Mouse (Mus musculus) lung, postnatal 14 days (tissue): Measurements from ENCODE around the gene Pip4p1.
A peak's percentile ranks its signal among the peaks of the same experiment; 100 is the strongest.
"Not testable (repeated sequence)": the region's sequence is repeated elsewhere in the genome, so short reads cannot be mapped to it uniquely, and the experiment has no call there.

Experiments
- DNase-seq: peaks from one replicate; pipeline ENCODE4 v3.0.0; 2021

Pip4p1 gene

DNA sequence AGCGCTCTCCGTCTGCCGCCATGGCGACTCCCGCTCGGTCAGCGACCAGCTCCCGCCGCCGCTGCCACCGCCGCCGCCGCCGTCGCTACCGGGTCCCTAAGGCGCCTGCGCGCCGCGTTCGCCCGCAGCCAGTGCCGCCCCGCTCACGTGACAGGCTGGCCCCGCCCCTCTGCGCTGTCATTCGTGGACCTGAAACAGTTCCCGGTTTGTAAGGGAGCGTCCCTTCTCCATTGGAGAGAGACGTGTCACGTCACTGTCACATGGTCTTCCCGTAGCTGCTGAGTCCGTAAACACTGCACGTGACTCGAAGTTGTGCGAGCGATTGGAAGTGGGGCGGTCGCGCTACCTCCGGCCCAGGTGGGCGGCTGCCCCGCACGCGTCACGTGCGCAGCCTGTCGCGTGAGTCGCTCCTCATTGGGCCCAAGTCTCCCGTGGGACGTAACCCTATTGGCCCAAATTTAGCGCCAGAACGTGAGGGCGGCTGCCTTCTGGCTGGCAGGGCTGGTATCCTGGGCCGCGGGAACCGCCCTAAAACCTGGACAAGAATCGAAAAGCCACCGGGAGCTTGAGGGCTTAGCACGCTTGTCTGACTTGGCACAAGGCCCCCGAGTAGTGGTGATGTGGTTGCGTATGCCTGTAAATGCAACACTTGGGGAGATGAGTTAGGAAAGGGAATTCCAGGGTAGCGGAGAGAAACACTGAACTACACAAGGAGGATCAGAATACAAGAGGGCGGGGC lies at the start of gene Pip4p1, which contains the start of gene Pnp:
Gene Pip4p1 (minus strand): TSS at position 103 of the 739 bp plus-strand sequence.
Gene Pnp (plus strand): TSS at position 329 of the 739 bp plus-strand sequence.
- peak; percentile 99 for DNase-seq

DNA sequence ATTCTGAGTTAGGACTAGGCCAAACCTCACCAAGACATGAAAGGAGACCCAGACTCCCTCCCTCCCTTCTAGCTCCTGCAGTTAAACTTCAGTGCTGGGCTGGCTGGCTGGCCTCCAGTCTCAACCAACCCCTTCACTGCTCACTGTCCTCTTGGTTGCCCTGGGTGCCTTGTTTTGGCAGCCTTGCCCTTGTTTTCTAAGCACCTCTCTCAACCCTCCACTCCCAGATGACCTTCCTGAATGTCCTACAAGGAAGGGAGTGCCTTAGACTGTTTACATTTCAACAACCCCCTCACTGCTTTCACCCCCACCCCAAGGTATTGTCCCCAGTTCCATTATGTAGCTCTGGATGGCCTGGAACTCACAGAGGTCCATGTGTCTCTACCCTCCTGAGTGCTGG lies 49.0 kb upstream of the Pip4p1 start:
- no peak for DNase-seq

DNA sequence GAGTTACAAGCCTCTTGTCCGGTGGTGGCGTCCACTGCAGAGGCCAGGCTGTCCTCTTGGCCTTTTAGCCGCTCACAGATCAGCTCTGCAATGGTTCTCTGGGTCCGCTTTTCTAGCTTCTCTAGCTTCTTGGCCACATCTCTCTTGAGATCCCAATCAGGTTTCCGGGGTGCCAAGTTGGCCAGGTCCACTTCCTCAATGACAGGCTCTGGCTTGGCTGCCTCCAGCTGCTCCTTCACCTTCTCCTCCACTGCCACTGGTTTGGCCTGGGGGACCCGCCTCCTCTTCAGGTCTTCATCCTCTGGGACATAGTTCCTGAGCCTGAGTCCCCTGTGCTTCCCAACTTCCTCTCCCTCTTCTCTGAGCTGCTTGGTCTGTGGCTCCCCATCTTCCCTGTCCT lies 47.8 kb upstream of the Pip4p1 start:
- DNase-seq: not testable (repeated sequence)

DNA sequence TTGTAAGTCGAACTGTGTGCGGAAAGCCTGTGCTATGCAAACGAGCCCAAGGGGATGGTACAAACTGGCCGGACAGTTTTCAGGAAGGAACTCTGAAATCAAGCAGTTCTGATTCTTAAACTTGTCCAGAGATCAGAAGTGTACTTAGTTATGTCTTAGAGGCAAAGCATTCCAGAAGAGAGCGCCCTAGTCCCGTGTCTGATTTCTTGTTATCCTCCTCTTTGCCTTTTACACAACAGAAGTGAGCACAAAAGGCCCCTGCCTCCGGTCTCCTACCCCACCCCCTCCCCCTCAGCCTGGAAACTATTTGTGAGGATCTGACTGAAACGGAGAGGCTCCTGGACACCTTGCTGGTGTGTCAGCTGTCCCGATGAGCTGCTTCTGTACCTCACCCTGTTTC lies 46.0 kb upstream of the Pip4p1 start:
- no peak for DNase-seq

DNA sequence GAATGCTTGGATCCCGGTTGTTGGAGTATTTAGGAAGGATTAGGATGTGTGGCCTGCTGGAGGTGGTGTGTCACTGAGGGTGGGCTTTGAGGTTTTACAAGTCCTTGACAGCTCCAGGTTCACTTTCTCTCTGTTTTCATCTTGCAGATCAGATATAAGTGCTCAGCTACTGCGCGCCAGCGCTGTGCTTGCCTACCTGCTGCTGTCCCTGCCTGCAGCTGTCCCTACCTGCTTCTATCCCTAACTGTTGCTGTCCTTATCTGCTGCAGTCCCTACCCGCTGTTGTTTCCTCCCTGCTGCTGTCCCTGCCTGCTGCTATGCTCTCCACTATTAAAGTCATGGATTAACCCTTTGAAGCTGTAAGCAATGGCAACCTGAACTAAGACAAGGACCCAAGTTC lies 44.3 kb upstream of the Pip4p1 start:
- DNase-seq: no peak

DNA sequence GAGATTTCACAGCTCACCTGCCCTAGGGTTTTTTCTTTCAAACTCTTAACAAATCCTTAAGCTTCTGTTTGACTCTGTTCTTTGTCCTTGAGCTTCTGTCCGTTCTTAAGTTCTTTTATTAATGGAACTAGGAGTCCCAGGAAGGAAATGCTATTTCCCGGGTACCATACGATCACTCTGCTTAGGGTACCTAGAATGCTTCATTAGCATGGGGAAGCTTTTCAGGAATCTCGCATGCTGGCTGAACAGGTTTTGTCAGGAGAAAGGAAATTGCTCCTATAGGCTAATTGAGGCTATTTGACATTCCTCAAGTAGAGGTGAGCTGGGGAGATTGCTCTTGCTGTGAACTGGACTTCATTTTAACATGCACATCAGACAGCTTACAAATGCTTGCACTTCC lies 43.0 kb upstream of the Pip4p1 start:
- no peak for DNase-seq

DNA sequence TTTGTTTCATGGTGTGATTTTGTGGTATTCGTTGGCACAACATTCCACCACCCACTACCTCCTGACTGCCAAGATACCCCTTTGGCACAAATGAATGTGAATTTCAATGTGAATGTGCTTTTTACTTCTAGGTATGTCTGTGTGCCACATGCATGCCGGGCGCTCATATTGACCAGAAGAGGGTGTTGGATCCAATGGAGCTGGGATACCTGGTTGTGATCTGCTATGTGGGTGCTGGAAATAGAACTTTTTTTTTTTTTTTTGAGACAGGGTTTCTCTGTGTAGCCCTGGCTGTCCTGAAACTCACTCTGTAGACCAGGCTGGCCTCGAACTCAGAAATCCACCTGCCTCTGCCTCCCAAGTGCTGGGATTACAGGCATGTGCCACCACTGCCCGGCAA lies 42.4 kb upstream of the Pip4p1 start:
- not testable (repeated sequence) for DNase-seq

DNA sequence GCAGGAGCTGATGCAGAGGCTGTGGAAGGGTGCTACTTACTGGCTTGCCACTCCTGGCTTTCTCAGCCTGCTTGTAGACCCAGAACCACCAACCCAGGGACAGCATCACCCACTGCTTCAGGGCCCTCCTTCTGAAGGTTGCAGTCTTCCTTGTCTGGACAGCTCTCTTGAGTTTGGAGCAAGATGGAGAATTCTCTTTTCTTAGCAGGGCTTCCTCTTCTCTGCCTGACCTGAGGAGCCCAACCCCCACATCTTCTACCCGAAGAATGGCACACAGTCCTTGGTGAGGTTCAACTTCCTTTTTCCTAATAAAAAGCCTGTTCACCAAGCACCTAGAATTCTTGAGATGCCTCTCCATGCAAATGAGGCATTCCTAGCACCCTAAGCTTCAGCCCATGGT lies 40.2 kb upstream of the Pip4p1 start:
- no peak for DNase-seq

DNA sequence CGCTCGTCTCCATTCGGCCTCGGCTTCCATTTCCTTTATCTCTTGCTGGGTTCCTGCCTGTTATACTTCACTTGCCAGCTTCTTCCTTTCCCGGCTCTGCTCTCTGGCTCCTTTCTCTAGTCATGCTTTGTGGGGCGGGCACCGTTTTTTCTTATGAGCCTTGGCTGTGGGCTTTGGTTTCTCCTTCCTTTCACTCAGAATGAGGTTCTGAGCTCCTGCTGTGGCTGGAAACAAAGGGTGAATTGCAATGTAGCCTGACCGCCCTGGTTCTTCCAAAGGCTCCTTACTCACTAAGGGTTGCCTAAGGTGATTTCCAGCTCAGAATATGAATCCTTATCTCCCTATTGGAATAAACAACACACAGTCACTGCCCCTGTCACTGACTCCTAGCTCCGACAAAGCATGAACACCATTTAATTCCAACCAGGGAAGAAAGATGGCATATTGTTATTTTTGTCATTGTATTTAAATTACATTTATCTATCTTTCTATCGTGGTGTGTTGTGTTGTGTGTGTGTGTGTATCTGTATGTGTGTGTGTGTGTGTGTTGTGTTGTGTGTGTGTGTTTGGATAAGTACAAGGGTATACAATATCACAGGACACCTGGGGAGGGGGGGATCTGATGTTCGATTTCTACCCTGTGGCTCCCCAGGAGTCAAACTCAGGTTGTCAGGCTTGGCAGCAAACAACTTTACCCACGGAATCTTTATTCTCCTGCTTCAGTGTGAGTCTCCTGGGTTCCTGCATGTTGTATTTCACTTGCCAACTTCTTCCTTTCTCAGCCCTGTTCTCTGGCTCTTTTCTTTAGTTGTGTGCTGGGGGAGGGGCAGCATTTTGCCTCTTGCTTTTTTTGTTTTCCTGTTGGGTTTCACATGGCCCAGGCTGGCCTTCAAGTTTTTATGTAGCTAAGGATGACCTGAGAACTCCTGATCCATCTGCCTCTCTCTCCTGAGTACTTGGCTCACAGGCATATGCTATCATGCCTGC lies 39.2 kb upstream of the Pip4p1 start:
- no peak for DNase-seq

DNA sequence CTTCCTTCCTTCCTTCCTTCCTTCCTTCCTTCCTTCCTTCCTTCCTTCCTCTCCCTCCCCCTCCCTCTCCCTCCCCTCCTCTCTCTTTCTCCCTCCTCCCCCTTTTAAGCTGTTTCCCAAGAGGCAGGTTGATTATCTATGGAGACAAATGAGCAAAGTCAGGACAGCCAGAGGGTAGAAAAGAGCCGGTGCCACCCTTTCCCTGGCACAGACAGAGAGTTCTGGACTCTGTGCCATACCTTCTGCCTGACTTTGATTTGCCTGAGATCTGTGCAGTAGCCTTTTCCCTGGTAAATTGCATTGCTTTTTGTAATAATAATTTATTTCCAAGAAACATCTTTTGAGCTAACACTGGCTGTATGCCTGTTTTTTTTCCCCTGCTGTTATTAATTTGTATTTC lies 38.4 kb upstream of the Pip4p1 start:
- DNase-seq: no peak

DNA sequence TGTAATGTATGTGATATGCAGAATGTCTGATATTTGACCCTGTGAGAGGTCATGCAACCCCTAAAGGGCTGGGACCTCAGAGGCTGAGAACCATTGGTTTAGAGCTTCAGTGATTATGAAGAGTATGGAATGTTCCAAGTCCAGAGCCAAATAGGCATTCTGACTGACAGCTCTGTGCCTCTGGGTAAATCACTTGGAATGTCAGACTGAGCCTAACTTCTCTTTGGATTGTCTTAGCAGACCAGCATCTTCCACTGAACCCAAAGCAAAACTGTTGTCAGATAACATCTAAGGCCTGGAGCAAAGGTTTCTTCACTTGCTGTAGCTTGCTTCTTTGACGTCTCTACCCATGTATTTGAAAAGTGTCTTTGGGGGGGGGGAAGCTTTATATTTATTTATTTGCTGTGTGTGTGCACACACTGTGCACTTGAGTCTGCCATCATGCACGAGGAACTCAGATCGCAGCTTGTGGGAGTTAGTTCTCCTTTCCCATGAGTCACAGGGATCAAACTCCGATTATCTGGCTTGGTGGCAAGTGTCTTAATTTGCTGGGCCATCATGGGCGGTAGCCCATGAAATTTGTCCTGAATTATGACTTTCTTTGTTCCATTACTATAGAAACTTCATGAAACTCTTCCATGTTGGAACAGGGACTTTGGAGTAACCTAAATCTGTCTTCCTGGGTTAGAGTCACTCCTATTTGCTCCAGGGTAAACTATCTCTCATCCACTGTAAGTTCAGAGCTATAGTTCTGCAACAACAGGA lies 37.7 kb upstream of the Pip4p1 start:
- DNase-seq: no peak

DNA sequence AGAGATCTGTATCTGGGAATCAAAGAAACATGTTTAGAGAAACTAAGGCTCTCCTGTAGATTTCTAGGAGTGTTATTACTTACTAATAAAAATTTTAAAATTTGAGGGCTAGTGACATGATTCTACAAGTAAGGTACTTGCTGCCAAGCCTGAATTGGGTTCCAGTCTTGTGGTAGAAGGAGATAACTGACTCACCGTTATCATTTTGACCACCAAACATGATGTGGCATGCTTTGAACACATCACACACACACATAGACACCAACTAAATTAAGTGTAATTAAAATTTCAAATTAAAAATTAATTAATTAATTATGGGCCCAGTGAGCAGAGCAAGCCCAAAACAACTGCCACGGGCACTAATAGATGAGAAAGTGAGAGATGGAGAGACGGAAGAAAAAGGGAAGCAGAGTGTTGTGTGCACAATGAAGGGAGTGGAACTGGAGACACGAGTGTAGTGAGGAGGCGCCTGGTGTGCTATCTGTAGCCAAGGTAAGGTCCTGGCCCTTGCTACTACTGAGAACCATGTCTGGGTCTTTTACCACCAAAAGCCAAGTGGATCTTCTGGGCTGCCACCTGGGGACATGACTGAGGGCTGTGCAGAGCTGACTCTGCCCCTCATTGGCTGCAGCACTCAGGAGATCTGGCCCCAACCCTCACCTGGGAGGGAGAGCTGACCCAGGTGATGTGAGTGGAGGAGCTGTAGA lies 27.8 kb upstream of the Pip4p1 start:
- not testable (repeated sequence) for DNase-seq

DNA sequence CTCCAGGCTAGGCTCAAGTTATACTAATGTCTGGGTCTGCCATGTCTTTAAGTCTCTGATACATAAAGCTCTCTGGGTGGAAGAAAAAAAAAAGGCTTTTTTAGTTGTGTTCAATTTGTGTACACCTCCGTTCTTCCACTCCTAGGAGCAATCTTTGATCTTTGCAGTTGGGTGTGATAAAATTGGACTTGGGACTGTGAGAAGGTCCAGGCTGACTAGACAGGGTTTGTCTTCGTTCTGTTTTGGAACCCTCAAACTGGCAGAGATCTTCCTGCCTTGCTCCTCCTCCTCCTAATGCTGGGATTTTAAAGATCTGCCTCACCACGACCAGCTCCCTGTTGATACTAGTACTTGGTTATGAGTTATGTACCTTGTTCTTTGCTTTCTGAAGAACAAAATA lies 26.5 kb upstream of the Pip4p1 start:
- DNase-seq: not testable (repeated sequence)

DNA sequence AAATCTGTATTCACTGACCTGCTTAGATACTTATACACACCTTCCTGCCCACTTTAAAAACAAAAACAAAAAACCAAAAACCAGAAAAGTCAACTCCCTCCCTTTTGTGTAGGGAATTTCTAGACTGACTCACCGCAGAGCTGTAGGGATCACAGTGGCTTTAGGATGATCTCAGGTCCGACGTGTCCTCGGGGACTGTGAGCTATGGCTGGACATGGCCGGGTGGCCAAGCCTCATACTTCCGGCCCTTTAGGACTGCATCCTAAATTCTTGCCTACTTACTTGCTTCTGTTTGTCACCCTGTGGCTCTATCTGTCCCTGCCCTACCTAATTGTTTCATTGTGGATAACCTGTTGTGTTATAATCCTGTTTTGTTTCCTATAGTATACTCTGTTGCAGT lies 26.1 kb upstream of the Pip4p1 start:
- not testable (repeated sequence) for DNase-seq

DNA sequence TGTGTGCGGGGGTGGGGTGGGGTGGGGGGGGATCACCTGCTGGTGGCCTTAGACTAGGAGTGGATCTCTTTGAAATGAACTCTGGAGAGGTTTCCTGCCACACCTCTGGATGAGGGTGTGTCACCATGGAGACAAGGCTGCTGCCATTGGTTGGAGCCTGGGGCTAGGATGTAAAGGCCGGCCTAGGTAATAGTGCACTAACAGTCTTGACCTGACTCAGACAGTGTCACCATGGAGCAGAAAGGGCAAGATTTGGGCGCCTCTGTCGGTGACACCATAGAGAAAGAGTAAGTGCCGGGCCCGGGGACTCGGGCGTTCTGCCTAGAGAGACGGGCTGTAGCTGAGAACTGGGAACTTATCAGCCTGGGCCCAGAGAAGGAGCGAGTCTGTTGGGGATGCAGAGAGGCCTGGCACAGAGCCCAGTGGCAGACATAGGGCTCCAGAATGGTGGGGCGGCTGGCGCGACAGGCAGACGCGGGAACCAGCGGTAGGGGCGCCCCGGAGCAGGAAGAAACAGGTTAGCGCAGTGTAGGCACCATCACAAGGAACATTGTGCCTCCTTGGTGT lies 25.4 kb upstream of the Pip4p1 start, which contains the start of gene Pnp2:
Gene Pnp2 (plus strand): TSS at position 51 of the 567 bp plus-strand sequence.
- DNase-seq: peak; percentile 61

DNA sequence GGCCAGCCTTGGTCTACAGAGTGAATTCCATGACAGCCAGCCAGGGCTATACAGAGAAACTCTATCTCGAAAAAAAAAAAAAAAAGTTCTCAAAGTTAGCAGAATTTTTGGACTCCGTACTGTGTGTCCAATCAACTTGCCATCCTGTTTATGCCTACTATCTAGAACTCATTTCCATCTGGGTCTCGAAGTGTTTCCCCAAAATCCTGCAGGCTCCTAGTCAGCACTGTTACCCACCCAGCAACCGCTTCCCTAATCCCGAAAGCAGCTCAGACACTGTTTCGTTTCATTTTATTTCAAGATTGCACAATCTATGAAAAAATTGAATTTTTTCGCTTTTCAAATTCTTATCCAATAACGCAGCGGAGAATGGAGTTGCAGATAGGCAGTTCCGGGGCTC lies 24.8 kb upstream of the Pip4p1 start:
- DNase-seq: no peak

DNA sequence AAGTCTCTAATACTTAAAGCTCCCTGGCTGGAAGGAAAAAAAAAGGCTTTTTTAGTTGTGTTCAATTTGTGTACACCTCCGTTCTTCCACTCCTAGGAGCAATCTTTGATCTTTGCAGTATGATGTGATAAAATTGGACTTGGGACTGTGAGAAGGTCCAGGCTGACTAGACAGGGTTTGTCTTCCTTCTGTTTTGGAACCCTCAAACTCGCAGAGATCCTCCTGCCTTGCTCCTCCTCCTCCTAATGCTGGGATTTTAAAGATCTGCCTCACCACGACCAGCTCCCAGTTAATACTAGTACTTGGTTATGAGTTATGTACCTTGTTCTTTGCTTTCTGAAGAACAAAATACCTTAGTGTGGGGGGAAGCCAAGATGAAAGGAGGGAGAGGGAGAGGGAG lies 14.9 kb upstream of the Pip4p1 start:
- DNase-seq: not testable (repeated sequence)

DNA sequence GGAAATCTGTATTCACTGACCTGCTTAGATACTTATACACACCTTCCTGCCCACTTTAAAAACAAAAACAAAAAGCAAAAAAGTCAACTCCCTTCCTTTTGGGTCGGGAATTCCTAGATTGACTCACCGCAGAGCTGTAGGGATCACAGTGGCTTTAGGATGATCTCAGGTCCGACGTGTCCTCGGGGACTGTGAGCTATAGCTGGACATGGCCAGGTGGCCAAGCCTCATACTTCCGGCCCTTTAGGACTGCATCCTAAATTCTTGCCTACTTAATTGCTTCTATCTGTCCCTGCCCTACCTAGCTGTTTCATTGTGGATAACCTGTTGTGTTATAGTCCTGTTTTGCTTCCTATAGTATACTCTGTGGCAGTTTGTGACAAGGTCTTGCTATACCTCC lies 14.4 kb upstream of the Pip4p1 start:
- DNase-seq: not testable (repeated sequence)

DNA sequence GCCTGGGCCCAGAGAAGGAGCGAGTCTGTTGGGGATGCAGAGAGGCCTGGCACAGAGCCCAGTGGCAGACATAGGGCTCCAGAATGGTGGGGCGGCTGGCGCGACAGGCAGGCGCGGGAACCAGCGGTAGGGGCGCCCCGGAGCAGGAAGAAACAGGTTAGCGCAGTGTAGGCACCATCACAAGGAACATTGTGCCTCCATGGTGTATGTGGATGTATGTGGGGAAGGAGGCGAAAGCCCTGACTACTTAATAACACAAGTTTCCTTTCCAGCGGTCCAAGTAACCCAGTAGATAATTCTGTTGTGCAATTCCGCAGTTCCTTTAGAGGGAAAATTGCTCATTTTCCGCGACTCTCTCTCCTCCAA lies 14.0 kb upstream of the Pip4p1 start:
- not testable (repeated sequence) for DNase-seq

DNA sequence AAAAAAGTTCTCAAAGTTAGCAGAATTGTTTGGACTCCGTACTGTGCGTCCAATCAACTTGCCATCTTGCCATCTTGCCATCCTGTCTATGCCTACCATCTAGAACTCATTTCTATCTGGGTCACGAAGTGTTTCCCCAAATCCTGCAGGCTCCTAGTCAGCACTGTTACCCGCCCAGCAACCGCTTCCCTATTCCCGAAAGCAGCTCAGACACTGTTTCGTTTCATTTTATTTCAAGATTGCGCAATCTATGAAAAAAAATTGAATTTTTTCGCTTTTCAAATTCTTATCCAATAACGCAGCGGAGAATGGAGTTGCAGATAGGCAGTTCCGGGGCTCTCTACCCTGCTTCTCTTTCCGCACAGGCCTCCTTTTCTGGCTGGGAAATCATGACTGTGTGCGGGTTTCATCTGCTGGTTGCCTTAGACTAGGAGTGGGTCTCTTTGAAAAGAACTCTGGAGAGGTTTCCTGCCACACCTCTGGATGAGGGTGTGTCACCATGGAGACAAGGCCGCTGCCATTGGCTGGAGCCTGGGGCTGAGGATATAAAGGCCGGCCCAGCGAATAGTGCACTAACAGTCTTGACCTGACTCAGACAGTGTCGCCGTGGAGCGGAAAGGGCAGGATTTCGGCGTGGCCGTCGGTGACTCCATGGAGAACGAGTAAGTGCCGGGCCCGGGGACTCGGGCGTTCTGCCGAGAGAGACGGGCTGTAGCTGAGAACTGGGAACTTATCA lies 13.4 kb upstream of the Pip4p1 start, which contains the start of gene Gm49342:
Gene Gm49342 (plus strand): TSS at position 586 of the 736 bp plus-strand sequence.
- peak; percentile 97 for DNase-seq

DNA sequence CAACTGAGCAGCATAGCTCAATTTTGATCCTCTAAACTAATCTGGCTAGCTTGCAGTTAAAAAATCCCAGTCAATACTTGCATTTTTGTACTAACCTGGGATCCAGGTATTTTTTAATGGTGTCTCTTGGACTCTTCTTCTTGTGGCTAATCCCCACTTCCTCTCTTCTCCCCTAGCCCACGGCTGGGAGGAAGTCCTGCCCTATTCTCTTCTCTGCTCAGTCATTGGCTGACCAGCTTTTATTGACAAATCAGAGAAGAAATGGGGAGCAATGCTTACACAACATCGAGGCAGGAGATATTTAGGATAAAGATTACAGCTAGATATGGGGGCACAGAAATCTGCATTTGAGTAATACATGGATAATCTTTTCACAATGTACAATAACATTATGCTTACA lies 8.3 kb upstream of the Pip4p1 start:
- no peak for DNase-seq
